Mouse (Mus musculus) adrenal gland, adult 8-10 months (tissue): ENCODE results near the gene Mgmt. TPM values are rescaled to one million over a fixed set of nuclear protein-coding genes. Genes with fewer than 3 reads are reported as not detected.

Experiments used
- DNase-seq: peaks from one replicate; pipeline ENCODE4 v3.0.0; 2022
- total RNA-seq, 4 experiments: library from RNA; stranded (reverse); gene quantifications; 2 replicates each; pipeline ENCODE4 v1.2.4; 2022

The Mgmt gene
- total RNA-seq, 4 experiments from 2014 or later, result 3.7 to 5.9 (median 4.7) TPM

DNA sequence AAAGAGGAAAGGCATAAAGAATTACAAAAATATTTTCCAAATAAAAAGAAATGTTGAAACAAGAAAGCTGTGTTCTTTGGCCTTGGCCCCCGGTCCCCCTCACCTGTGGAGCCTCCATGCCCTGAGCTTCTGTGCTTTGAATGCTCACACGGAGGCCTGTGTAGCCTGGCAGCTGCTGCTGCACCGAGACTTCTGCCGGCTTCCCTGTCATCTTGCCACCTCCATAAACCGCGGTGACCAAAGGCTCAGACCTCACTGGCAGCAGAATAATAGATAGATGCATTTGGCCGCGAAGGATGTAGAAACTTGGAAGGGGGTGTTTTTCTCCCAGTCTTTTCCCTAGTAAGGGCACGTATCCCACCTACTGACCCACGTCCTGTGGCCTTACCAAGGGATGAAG is 235.8 kb downstream of the Mgmt start:
- DNase-seq, result no peak

DNA sequence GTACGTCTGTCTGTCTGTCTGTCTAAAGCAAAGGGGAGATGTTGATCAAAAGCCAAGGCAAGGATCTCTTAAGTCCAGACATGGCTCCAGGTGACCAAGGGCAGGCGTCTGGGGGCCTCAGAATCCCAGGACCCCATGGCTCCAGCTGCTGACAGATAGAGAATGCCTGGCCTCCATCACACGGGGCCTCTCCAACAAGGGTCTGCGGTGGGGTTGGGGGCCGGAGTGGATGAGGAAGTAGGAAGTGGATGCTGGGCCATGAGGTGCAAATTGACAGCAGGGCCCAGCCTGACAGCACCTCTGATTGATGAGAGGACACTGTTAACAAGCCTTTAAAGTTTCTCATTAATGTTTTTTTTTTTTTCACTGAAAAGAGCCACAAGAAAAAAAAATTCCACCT is 237.5 kb downstream of the Mgmt start:
- DNase-seq, result no peak

DNA sequence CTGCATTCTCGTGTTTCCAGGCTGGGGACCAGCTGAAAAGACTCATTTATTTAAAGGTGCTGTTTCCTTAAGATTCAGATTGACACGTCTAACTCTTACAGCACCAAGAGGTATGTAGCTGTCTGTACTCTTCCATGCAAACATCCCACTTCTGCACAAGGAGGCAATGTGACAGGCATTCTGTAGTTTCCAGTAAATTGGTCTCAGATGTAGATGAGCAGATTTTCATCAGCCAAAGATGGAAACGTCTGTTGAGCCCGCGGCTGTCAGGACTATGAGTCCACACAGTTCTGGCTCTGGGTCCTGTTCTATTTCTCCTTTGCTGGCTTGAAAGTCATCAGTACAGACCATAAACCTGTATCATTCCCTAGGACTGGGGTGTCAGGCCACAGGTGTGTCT is 243.7 kb downstream of the Mgmt start:
- no peak for DNase-seq

DNA sequence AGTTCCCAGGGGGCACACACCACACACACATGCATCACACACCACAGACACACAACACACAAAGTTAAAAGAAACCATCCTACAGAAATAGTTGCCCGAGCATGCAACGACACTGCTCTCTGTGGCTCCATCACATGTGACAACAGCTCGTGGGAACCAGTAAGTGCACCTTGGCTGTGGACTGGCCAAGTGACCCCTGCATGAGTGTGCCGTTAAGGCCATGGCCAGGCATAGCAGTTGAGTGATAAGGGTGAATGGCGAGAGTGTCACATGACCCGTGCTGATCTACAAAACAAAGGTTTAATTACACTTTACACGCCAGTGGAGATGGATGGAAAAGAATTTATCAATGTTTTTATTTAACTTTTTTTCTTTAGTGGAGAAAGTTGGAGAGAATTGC is 245.9 kb downstream of the Mgmt start:
- peak; percentile 24 for DNase-seq

DNA sequence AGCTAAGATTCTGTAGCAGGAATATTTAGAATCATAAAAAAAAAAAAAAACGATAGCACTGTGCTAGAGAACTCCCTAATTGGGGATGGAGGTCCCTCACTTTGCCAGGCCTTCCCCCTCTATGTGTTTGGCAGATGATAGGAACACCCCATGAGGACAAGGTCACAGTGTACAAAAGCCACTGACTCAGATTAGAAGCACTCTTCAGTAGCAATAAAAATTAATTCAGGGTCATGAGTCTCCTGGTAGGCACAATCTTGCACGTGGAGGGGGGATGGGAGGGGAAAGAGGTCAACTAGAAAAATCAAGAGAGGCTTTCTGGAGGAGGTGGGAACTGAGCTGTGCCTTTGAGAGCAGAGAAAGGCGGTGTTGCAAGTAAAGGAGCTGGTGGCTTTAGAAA is 247.0 kb downstream of the Mgmt start:
- DNase-seq, result peak; percentile 51

DNA sequence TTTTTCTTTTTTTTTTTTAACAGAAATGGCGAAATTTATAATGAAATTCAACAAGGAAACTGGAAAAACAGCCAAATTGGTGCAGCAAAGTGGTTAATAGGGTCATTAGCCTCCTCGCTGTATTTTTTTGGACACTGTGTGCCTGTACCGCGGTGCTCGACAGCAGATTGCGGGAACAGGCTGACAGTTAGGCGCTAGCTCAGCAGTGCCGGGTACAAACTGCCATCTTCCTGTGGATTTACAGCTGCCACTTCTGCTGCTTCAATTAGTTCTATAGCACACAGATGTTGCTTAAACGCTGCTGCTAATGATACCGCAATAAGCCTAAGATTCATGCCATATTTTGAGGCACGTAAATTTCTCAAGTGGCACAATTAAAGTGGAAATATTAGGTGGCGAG is 252.7 kb downstream of the Mgmt start:
- DNase-seq, result no peak

DNA sequence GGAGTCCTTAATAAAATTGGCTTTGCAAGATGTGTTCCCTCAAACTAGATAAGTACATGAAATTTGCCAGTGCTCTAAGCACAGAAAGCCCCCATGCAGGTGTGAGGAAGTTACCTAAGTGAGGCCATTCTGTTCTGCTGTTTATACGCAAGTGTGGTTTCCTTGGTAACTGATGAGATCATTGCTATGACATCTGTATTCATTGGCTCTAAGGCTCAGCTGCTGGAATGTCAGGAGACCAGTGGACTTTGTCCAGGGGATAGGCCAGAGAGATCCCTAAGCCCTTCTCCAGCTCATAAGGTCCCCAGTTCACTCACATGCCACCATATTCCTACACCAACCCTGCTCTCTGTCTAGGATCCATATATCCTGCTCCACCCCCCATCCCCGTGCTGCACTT is 257.4 kb downstream of the Mgmt start:
- DNase-seq, result no peak

DNA sequence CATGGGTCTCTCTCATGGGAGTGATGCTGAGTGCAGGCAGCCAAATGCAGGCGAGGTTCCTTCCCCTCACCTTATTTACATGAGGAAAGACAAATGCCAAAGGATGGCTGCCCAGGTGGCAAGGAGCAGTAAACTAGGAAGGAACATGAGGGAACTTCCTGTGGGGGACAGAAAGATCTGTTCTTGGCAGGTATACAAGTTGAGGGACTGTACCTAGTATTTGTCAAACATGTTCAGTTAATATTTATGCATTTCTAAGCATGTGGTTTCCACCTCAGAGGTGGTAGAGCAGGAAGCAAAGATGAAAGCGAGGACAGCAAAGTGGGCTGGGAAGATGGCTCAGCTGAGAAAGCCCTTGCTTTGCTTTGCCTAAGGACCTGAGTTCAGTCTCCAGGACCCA is 260.2 kb downstream of the Mgmt start:
- no peak for DNase-seq

DNA sequence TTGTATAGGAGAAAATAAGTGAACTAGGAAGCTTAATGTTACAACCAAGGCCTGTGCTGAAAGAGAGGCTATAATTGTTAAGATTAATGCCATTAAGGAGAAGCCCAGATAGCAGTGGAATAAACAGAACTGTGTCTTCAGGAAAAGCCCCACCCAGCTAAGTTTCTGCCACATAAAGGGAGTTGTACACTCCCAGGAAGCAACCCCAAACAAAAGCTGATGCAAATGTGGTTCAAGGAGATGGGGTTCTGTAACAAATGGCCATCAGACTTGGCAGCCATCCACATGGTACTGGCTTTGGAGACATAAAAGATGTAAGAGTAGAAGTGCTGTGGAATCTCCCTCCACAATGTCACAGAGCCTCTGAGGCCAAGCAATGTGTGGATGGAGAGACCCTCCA is 264.7 kb downstream of the Mgmt start:
- no peak for DNase-seq

DNA sequence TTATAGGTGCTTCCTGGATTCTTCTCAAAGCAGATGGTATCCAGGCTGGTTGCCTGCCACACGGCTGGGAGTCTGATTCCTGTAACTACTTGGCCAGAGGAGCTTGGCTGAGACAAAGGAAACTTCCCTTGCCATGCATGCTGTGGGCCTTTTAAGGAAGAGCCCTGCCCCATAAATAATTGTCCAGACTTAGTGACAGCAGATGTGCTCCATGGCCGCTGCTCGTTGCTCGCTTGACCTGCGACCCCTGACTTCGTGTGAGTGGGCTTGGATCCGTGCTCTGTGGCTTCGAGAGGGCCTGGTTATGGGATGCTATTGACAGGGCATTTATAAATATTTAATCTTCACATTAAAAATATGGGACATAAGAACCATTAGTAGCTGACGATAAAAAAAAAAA is 277.9 kb downstream of the Mgmt start:
- no peak for DNase-seq
